Mouse (Mus musculus) brain, embryonic 14.5 days (tissue): ENCODE data around the gene Col27a1.

ENCODE experiments used
- CTCF ChIP-seq: fragments of 200-500 bp; IDR thresholded peaks from 2 replicates; pipeline ENCODE4 v1.5.1; 2012; ENCODE audit warnings: inconsistent platforms, mild to moderate bottlenecking, moderate library complexity, borderline replicate concordance; ENCODE audit not compliant: insufficient read depth, insufficient read length; ENCODE audit errors: extremely low read depth
- POLR2A ChIP-seq: fragments of 200-500 bp; IDR thresholded peaks from 2 replicates; pipeline ENCODE4 v1.6.1; 2012; ENCODE audit warnings: mild to moderate bottlenecking, inconsistent platforms, borderline replicate concordance; ENCODE audit not compliant: poor library complexity, insufficient read depth, insufficient read length, severe bottlenecking; ENCODE audit errors: extremely low read depth

- TF ChIP-seq CTCF: no peak
- TF ChIP-seq POLR2A: no peak
Observed at GRCm38 (mm10) chr4:63222246-63222645, 8.4 kb downstream of the Col27a1 start.
